Mouse (Mus musculus): Measurements from ENCODE around the gene Etl4.

DNA sequence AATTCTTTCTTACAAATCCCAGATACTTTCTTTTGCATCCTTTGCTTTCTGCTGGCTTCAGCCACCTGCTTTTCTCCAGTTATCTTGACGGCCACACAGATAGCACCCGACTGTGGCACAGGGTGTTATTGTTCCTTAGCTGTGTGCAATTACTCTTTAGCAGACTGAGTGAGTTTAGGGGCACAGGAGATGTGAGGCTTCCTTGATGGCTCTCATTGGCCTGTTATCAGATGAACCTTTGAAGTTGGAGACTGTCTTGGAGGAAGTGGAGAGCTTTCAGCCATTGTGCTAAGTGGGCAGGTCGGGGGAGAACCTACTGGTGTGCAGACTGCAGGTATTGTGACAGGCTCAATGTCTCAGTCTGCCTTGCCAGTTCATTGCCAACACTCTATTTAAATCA is 623.0 kb downstream of the Etl4 start:
- no peak for TF ChIP-seq CTCF (IDR thresholded peaks at IDR 0.05; ENCODE audit: insufficient read depth, low read length)
- no peak for TF ChIP-seq POLR2A (IDR thresholded peaks at IDR 0.05; ENCODE audit: borderline replicate concordance, extremely low read depth, low read depth, low read length)

All from lung, adult 2 months (tissue).